Mouse (Mus musculus): ENCODE data around the gene Bricd5. TPM values are rescaled to one million over a fixed set of nuclear protein-coding genes. Genes with fewer than 3 reads are reported as not detected.

Gene Bricd5
- polyA plus RNA-seq, 1 experiment from 2014 or later = 1.2 TPM

GRCm38 (mm10) chr17:24494627-24495335, 21.1 kb downstream of the Bricd5 start:
- WGBS = 34% methylated on average over 2 of the region's 2 CpGs
- H3K9ac ChIP-seq = no peak overlapping the region; the same call in 1 of the 2 replicates

GRCm38 (mm10) chr17:24495443-24495842, 21.8 kb downstream of the Bricd5 start:
- Histone ChIP-seq H3K4me2 (replicated peaks) (no peak overlapping the region), H3K4me3 (no peak overlapping the region), H3K4me1 (peaks cover 4% of the 10 kb centered on the region), H3K9me3 (replicated peaks) (no peaks in the 10 kb centered on the region), H3K27ac (no peak overlapping the region), H3K9ac (no peak overlapping the region), H3K27me3 (no peaks in the 10 kb centered on the region), H3K36me3 (peaks cover 42% of the 10 kb centered on the region)
- no peak for ATAC-seq (ENCODE audit: low FRiP score)
- 86% methylated on average over 3 of the region's 3 CpGs for WGBS

More at GRCm38 (mm10) chr17:24494627-24495335, 21.1 kb downstream of the Bricd5 start:
- H3K4me1 ChIP-seq = peaks cover 11% of the 10 kb centered on the region
- no peak overlapping the region for H3K4me2 ChIP-seq (replicated peaks)
- no peak overlapping the region for H3K4me3 ChIP-seq
- no peaks in the 10 kb centered on the region; the same call in 1 of the 2 replicates for H3K27me3 ChIP-seq
- H3K27ac ChIP-seq = no peak overlapping the region
- no peak for ATAC-seq (ENCODE audit: low FRiP score)
- H3K36me3 ChIP-seq = peaks cover 38% of the 10 kb centered on the region
- H3K9me3 ChIP-seq (replicated peaks) = no peaks in the 10 kb centered on the region

DNA sequence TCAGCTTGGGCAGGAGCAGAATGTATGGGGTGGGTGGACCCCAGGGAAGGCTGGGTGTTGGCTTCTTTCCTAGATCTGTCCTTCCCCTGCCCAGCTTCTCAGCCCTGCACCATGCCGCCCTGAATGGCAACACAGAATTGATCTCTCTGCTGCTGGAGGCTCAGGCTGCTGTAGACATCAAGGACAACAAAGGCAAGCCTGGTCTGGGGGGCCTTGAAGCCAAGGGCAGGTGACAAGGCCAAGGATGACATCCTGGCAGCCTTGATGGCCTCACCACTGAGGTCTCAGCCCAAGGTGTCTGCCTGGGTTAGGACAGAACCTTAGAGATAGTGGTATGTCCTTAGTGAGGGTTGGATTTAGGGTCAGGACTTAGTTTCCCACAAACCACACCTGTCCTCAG, 22.3 kb downstream of the Bricd5 start:
- H3K4me3 ChIP-seq = no peak overlapping the region
- no peaks in the 10 kb centered on the region for H3K4me1 ChIP-seq
- peaks cover 48% of the 10 kb centered on the region for H3K36me3 ChIP-seq
- H3K27me3 ChIP-seq = no peaks in the 10 kb centered on the region
- WGBS = 94% methylated on average over 1 of the region's 1 CpGs
- ATAC-seq (ENCODE audit: low FRiP score) = no peak
- H3K9ac ChIP-seq = no peak overlapping the region
- no peak overlapping the region for H3K27ac ChIP-seq
- no peak overlapping the region for H3K4me2 ChIP-seq (replicated peaks)
- H3K9me3 ChIP-seq (replicated peaks) = no peaks in the 10 kb centered on the region

DNA sequence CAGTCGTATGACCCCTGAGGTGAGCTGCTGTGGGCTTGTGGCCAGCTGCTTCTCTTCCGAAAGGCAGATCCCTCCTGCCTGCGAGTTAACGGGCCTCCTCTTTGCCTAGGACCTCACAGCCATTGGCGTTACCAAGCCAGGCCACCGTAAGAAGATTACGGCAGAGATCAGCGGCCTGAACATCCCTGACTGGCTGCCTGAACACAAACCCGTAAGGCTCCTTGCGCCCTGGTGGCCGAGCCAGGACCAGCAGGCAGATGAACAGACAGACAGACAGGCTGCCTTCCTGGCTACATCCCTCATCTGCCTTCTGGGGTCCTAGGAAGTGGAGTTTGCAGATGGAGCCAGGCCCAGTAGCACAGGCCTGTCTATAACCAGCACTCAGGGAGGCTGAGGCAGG, 28.5 kb downstream of the Bricd5 start:
- 45% methylated on average over 11 of the region's 11 CpGs for WGBS
- peaks cover 11% of the 10 kb centered on the region for H3K4me1 ChIP-seq
- H3K36me3 ChIP-seq = peaks cover 81% of the 10 kb centered on the region

DNA sequence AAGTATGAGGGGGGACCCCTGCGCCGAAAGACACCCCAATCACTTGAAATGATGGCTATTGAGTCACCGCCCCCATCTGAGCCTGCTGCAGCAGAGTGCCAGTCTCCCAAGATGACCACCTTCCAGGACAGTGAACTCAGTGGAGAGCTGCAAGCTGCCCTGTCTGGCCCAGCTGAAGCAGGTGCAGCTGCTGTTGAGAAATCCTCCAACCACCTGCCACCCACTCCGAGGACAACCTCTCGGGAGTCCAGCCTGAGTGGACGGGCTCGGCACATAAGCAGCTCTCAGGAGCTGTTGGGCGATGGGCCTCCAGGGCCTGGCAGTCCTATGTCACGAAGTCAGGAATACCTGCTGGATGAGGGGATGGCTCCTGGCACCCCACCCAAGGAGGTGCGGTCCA, 30.4 kb downstream of the Bricd5 start:
- Histone ChIP-seq H3K4me3 (no peak overlapping the region), H3K9ac (no peak overlapping the region), H3K4me1 (peaks cover 12% of the 10 kb centered on the region), H3K36me3 (peaks cover 80% of the 10 kb centered on the region), H3K9me3 (replicated peaks) (no peaks in the 10 kb centered on the region), H3K27ac (no peak overlapping the region), H3K4me2 (replicated peaks) (no peak overlapping the region), H3K27me3 (0 out of 2 replicates have a peak, but pooled peaks cover 4% of the 10 kb centered on the region)
- WGBS = 95% methylated on average over 10 of the region's 10 CpGs
- no peak for ATAC-seq (ENCODE audit: low FRiP score)

More for the DNA sequence above, 28.5 kb downstream of the Bricd5 start:
- H3K4me3 ChIP-seq = no peak overlapping the region
- ATAC-seq (ENCODE audit: low FRiP score) = no peak
- H3K9me3 ChIP-seq (replicated peaks) = no peaks in the 10 kb centered on the region
- no peak overlapping the region for H3K4me2 ChIP-seq (replicated peaks)
- no peak overlapping the region for H3K9ac ChIP-seq
- H3K27ac ChIP-seq = no peak overlapping the region
- 0 out of 2 replicates have a peak, but pooled peaks cover 2% of the 10 kb centered on the region for H3K27me3 ChIP-seq

DNA sequence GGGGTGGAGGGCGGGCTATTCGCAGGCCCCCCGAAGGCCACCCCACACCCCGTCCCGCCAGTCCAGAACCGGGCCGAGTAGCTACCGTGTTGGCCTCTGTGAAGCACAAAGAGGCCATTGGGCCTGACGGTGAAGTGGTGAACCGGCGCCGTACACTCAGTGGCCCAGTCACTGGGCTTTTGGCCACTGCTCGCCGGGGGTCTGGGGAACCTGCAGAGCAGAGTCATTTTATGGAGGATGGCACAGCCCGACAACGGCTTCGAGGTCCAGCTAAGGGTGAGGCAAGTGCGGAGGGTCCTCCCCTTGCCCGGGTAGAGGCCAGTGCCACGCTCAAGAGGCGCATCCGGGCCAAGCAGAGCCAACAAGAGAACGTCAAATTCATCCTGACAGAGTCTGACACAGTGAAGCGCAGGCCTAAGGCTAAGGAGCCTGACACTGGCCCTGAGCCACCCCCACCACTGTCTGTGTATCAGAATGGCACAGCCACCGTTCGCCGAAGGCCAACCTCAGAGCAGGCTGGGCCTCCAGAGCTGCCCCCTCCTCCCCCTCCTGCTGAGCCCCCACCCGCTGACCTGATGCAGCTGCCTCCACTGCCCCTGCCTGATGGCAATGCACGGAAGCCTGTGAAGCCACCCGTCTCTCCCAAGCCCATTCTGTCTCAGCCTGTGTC, 31.7 kb downstream of the Bricd5 start:
- WGBS = 88% methylated on average over 30 of the region's 30 CpGs
- H3K27me3 ChIP-seq = 0 out of 2 replicates have a peak, but pooled peaks cover 4% of the 10 kb centered on the region

GRCm38 (mm10) chr17:24506332-24507070, 32.8 kb downstream of the Bricd5 start:
- 0 out of 2 replicates have a peak overlapping the region, but pooled peaks have one; percentile 25 for H3K9ac ChIP-seq
- H3K4me3 ChIP-seq = no peak overlapping the region
- H3K4me1 ChIP-seq = peaks cover 12% of the 10 kb centered on the region
- H3K27me3 ChIP-seq = 0 out of 2 replicates have a peak, but pooled peaks cover 4% of the 10 kb centered on the region
- H3K9me3 ChIP-seq (replicated peaks) = no peaks in the 10 kb centered on the region
- H3K4me2 ChIP-seq (replicated peaks) = peak overlapping the region; percentile 17
- peaks cover 82% of the 10 kb centered on the region for H3K36me3 ChIP-seq
- H3K27ac ChIP-seq = no peak overlapping the region
- 26% methylated on average over 32 of the region's 36 CpGs for WGBS
- ATAC-seq (ENCODE audit: low FRiP score) = peak; percentile 23; the same call in 1 of the 2 replicates

More for the DNA sequence above, 31.7 kb downstream of the Bricd5 start:
- H3K36me3 ChIP-seq = peaks cover 82% of the 10 kb centered on the region
- H3K4me1 ChIP-seq = peaks cover 12% of the 10 kb centered on the region
- no peak overlapping the region for H3K4me3 ChIP-seq
- no peak overlapping the region for H3K9ac ChIP-seq
- no peak overlapping the region for H3K27ac ChIP-seq
- no peak for ATAC-seq (ENCODE audit: low FRiP score)
- H3K4me2 ChIP-seq (replicated peaks) = no peak overlapping the region
- H3K9me3 ChIP-seq (replicated peaks) = no peaks in the 10 kb centered on the region

- H3K27ac ChIP-seq = no peak overlapping the region
- no peaks in the 10 kb centered on the region for H3K9me3 ChIP-seq (replicated peaks)
- 0 out of 2 replicates have a peak overlapping the region, but pooled peaks have one; percentile 8 for H3K9ac ChIP-seq
- no peak overlapping the region for H3K4me3 ChIP-seq
- H3K4me2 ChIP-seq (replicated peaks) = no peak overlapping the region
- H3K4me1 ChIP-seq = peaks cover 12% of the 10 kb centered on the region
- 0 out of 2 replicates have a peak, but pooled peaks cover 4% of the 10 kb centered on the region for H3K27me3 ChIP-seq
- 0 out of 2 replicates have a peak, but pooled peaks have one; percentile 23 for ATAC-seq (ENCODE audit: low FRiP score)
- 44% methylated on average over 19 of the region's 19 CpGs for WGBS
- peaks cover 82% of the 10 kb centered on the region for H3K36me3 ChIP-seq
Measured at GRCm38 (mm10) chr17:24507129-24507664, 33.5 kb downstream of the Bricd5 start.

GRCm38 (mm10) chr17:24507806-24508460, 34.2 kb downstream of the Bricd5 start:
- no peaks in the 10 kb centered on the region for H3K9me3 ChIP-seq (replicated peaks)
- H3K4me1 ChIP-seq = peaks cover 12% of the 10 kb centered on the region
- 81% methylated on average over 12 of the region's 12 CpGs for WGBS
- no peak overlapping the region for H3K27ac ChIP-seq
- no peak for ATAC-seq (ENCODE audit: low FRiP score)
- H3K4me3 ChIP-seq = no peak overlapping the region
- no peak overlapping the region for H3K4me2 ChIP-seq (replicated peaks)
- 0 out of 2 replicates have a peak, but pooled peaks cover 4% of the 10 kb centered on the region for H3K27me3 ChIP-seq
- H3K36me3 ChIP-seq = peaks cover 83% of the 10 kb centered on the region
- H3K9ac ChIP-seq = no peak overlapping the region

DNA sequence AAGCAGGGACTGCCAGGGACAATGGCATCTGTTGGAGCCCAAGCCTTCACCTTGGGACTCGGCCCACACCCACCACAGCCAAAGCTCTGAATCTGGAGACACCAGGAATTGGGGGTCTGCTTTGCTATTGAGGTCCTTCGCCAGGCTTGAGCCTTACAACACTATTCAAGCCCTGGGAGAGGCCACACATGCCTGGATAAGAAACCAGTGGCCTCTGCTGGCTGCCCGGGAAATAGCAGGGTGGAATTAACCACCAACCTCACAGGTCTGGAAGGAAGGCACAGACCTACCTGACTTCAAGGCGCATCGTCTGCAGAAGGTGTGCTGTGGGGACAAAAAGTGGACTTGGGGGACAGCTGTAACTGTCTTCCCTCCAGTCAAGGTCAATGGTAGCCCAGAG, 39.9 kb downstream of the Bricd5 start:
- 63% methylated on average over 5 of the region's 5 CpGs for WGBS
- no peak overlapping the region for H3K27ac ChIP-seq
- H3K9ac ChIP-seq = no peak overlapping the region
- H3K4me3 ChIP-seq = no peak overlapping the region
- peaks cover 87% of the 10 kb centered on the region for H3K36me3 ChIP-seq
- no peaks in the 10 kb centered on the region for H3K27me3 ChIP-seq
- H3K4me2 ChIP-seq (replicated peaks) = no peak overlapping the region
- no peaks in the 10 kb centered on the region for H3K4me1 ChIP-seq
- peak; percentile 56; the same call in 1 of the 2 replicates for ATAC-seq (ENCODE audit: low FRiP score)
- H3K9me3 ChIP-seq (replicated peaks) = no peaks in the 10 kb centered on the region

Measured in hindbrain, embryonic 12.5 days (tissue).